Mouse (Mus musculus): ENCODE results near the gene Rps6ka4. TPM values are rescaled to one million over a fixed set of nuclear protein-coding genes. Genes with fewer than 3 reads are reported as not detected.
A peak's percentile ranks its signal among the peaks of the same experiment; 100 is the strongest.

Gene Rps6ka4
- polyA plus RNA-seq, 1 experiment from 2014 or later = 24.2 TPM

DNA sequence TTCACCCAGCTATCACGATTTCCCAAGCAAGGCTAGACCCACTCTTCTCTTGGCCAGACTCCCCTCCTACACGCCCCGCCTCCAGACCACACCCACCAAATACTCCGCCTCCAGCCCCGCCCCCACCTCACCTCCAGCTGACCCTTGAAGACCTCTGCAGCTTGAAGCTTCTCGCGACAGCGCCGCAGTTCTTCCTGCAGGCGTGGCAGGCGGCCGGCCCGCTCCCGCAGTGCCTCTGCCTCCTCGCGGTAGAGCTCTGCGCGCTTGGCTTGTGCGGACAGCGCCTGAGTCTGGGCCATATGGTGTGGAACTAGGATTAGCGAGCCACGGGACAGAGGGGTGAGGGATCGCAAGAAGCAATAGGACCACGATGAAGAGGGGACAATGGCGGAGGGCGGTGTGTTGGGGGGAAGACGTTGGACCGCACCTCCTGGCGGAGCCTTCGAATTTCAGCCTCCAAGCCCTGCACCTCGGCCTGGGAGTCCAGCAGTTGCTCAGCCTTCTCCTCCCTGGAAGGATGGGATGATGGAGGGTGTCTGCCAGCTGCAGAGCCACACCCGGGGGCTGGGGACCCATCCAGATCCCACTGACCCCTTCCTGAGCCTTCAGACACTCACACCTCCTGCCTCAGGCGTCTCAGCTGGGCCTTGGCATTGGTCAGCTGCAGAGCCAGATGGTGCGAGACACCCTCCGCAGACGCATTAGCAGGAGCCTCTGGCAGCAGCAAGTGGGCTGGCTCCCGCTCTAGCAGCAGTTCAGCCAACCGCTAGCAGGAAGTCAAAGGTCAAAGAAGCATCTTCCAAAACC is 15.0 kb upstream of the Rps6ka4 start:
- H3K9ac ChIP-seq (replicated peaks; ENCODE audit: low read depth, low read length) = no peak overlapping the region
- ATAC-seq (ENCODE audit: insufficient number of reproducible peaks, insufficient read depth, low FRiP score, low read depth) = peak; percentile 47
- WGBS = 8% methylated on average over 38 of the region's 38 CpGs

DNA sequence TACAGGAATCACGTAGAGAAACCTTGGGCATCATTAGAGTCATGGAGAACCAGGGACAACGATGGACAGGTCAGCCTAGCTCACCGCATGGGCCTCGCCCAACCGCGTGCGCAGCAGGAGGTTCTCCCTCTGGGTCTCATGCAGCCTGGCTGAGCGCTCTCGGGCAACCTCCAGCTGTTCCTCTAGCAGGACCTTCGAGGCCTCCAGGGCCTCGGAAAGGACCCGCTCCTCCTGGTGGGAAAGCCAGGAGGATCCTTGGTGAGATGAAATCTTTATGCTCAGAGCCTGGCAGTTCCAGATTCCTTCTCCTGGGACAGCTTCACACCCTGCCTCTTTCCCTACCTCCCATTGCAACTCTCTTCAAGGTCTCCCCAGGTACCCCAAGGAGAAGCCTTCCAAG is 14.2 kb upstream of the Rps6ka4 start:
- no peak overlapping the region for H3K9ac ChIP-seq (replicated peaks; ENCODE audit: low read depth, low read length)
- no peaks in the 10 kb centered on the region for H3K9me3 ChIP-seq (ENCODE audit: control insufficient read depth, low read depth, low read length)
- peak overlapping the region; percentile 39; the same call in 1 of the 2 replicates for H3K4me2 ChIP-seq (replicated peaks; ENCODE audit: low read depth, low read length)
- no peaks in the 10 kb centered on the region for H3K36me3 ChIP-seq (ENCODE audit: control insufficient read depth, insufficient read depth, low read length)
- H3K4me1 ChIP-seq (ENCODE audit: control insufficient read depth, insufficient read depth, low read length) = 0 out of 2 replicates have a peak, but pooled peaks cover 9% of the 10 kb centered on the region
- H3K27me3 ChIP-seq (ENCODE audit: control insufficient read depth, insufficient read depth, low read length) = 0 out of 2 replicates have a peak, but pooled peaks cover 2% of the 10 kb centered on the region
- WGBS = 86% methylated on average over 12 of the region's 12 CpGs
- H3K4me3 ChIP-seq (ENCODE audit: low read depth, low read length) = no peak overlapping the region
- no peak for ATAC-seq (ENCODE audit: insufficient number of reproducible peaks, insufficient read depth, low FRiP score, low read depth)
- H3K27ac ChIP-seq (ENCODE audit: low read length) = no peak overlapping the region

More for the DNA sequence above, 15.0 kb upstream of the Rps6ka4 start:
- H3K4me2 ChIP-seq (replicated peaks; ENCODE audit: low read depth, low read length) = peak overlapping the region; percentile 39
- no peak overlapping the region for H3K27ac ChIP-seq (ENCODE audit: low read length)
- H3K4me1 ChIP-seq (ENCODE audit: control insufficient read depth, insufficient read depth, low read length) = 0 out of 2 replicates have a peak, but pooled peaks cover 9% of the 10 kb centered on the region
- no peak overlapping the region for H3K4me3 ChIP-seq (ENCODE audit: low read depth, low read length)
- H3K27me3 ChIP-seq (ENCODE audit: control insufficient read depth, insufficient read depth, low read length) = no peaks in the 10 kb centered on the region
- no peaks in the 10 kb centered on the region for H3K36me3 ChIP-seq (ENCODE audit: control insufficient read depth, insufficient read depth, low read length)
- H3K9me3 ChIP-seq (ENCODE audit: control insufficient read depth, low read depth, low read length) = no peaks in the 10 kb centered on the region

DNA sequence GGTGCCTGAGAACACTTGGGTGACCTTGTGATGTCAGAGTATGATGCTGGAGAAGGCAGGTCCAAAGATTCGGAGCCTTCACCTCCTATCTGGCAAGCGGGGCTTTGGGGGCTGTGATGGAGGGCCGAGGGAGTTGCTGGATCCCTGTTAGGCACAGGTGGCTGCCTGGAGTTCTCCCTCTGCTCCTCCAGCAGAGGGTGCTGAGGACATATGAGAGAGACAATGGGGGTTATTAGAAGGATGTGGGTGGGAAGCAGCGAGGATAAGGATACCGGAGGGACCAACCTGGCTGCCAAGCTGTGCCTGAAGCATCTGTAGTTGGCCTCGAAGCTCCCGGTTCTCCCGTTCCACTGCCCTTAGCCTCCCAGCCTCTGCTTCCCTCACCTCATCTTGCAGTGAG is 13.5 kb upstream of the Rps6ka4 start:
- 0 out of 2 replicates have a peak, but pooled peaks cover 9% of the 10 kb centered on the region for H3K4me1 ChIP-seq (ENCODE audit: control insufficient read depth, insufficient read depth, low read length)
- WGBS = 79% methylated on average over 8 of the region's 8 CpGs
- H3K9ac ChIP-seq (replicated peaks; ENCODE audit: low read depth, low read length) = no peak overlapping the region
- 0 out of 2 replicates have a peak, but pooled peaks cover 9% of the 10 kb centered on the region for H3K27me3 ChIP-seq (ENCODE audit: control insufficient read depth, insufficient read depth, low read length)
- ATAC-seq (ENCODE audit: insufficient number of reproducible peaks, insufficient read depth, low FRiP score, low read depth) = no peak
- no peak overlapping the region for H3K4me2 ChIP-seq (replicated peaks; ENCODE audit: low read depth, low read length)
- no peaks in the 10 kb centered on the region for H3K9me3 ChIP-seq (ENCODE audit: control insufficient read depth, low read depth, low read length)
- no peaks in the 10 kb centered on the region for H3K36me3 ChIP-seq (ENCODE audit: control insufficient read depth, insufficient read depth, low read length)
- no peak overlapping the region for H3K4me3 ChIP-seq (ENCODE audit: low read depth, low read length)
- H3K27ac ChIP-seq (ENCODE audit: low read length) = no peak overlapping the region

- H3K36me3 ChIP-seq (ENCODE audit: control insufficient read depth, insufficient read depth, low read length) = no peaks in the 10 kb centered on the region
- H3K9ac ChIP-seq (replicated peaks; ENCODE audit: low read depth, low read length) = no peak overlapping the region
- peaks cover 11% of the 10 kb centered on the region; the same call in 1 of the 2 replicates for H3K4me1 ChIP-seq (ENCODE audit: control insufficient read depth, insufficient read depth, low read length)
- H3K4me2 ChIP-seq (replicated peaks; ENCODE audit: low read depth, low read length) = no peak overlapping the region
- no peak for ATAC-seq (ENCODE audit: insufficient number of reproducible peaks, insufficient read depth, low FRiP score, low read depth)
- H3K27ac ChIP-seq (ENCODE audit: low read length) = no peak overlapping the region
- H3K4me3 ChIP-seq (ENCODE audit: low read depth, low read length) = no peak overlapping the region
- WGBS = 79% methylated on average over 21 of the region's 21 CpGs
- no peaks in the 10 kb centered on the region for H3K9me3 ChIP-seq (ENCODE audit: control insufficient read depth, low read depth, low read length)
- H3K27me3 ChIP-seq (ENCODE audit: control insufficient read depth, insufficient read depth, low read length) = peaks cover 13% of the 10 kb centered on the region; the same call in 1 of the 2 replicates
These were observed 12.2 kb upstream of the Rps6ka4 start for GRCm38 (mm10) chr19:6852393-6853305.

- 93% methylated on average over 3 of the region's 3 CpGs for WGBS
- H3K27me3 ChIP-seq (ENCODE audit: control insufficient read depth, insufficient read depth, low read length) = peaks cover 25% of the 10 kb centered on the region
These were observed 11.1 kb upstream of the Rps6ka4 start for GRCm38 (mm10) chr19:6851497-6851896.

GRCm38 (mm10) chr19:6849506-6850068 is 9.2 kb upstream of the Rps6ka4 start:
- no peak overlapping the region for H3K4me2 ChIP-seq (replicated peaks; ENCODE audit: low read depth, low read length)
- no peaks in the 10 kb centered on the region for H3K36me3 ChIP-seq (ENCODE audit: control insufficient read depth, insufficient read depth, low read length)
- H3K9ac ChIP-seq (replicated peaks; ENCODE audit: low read depth, low read length) = no peak overlapping the region
- no peak for ATAC-seq (ENCODE audit: insufficient number of reproducible peaks, insufficient read depth, low FRiP score, low read depth)
- H3K27me3 ChIP-seq (ENCODE audit: control insufficient read depth, insufficient read depth, low read length) = peaks cover 28% of the 10 kb centered on the region
- no peak overlapping the region for H3K4me3 ChIP-seq (ENCODE audit: low read depth, low read length)
- no peak overlapping the region for H3K27ac ChIP-seq (ENCODE audit: low read length)
- WGBS = 78% methylated on average over 23 of the region's 23 CpGs
- peaks cover 2% of the 10 kb centered on the region; the same call in 1 of the 2 replicates for H3K4me1 ChIP-seq (ENCODE audit: control insufficient read depth, insufficient read depth, low read length)
- H3K9me3 ChIP-seq (ENCODE audit: control insufficient read depth, low read depth, low read length) = no peaks in the 10 kb centered on the region

More at GRCm38 (mm10) chr19:6851497-6851896, 11.1 kb upstream of the Rps6ka4 start:
- Histone ChIP-seq H3K4me3 (ENCODE audit: low read depth, low read length) (no peak overlapping the region), H3K9me3 (ENCODE audit: control insufficient read depth, low read depth, low read length) (no peaks in the 10 kb centered on the region), H3K36me3 (ENCODE audit: control insufficient read depth, insufficient read depth, low read length) (no peaks in the 10 kb centered on the region), H3K4me1 (ENCODE audit: control insufficient read depth, insufficient read depth, low read length) (peaks cover 11% of the 10 kb centered on the region; the same call in 1 of the 2 replicates), H3K9ac (replicated peaks; ENCODE audit: low read depth, low read length) (no peak overlapping the region), H3K4me2 (replicated peaks; ENCODE audit: low read depth, low read length) (no peak overlapping the region), H3K27ac (ENCODE audit: low read length) (no peak overlapping the region)
- ATAC-seq (ENCODE audit: insufficient number of reproducible peaks, insufficient read depth, low FRiP score, low read depth) = no peak

GRCm38 (mm10) chr19:6847841-6848517 is 7.5 kb upstream of the Rps6ka4 start:
- ATAC-seq (ENCODE audit: insufficient number of reproducible peaks, insufficient read depth, low FRiP score, low read depth) = no peak
- Histone ChIP-seq H3K4me1 (ENCODE audit: control insufficient read depth, insufficient read depth, low read length) (peaks cover 2% of the 10 kb centered on the region; the same call in 1 of the 2 replicates), H3K4me2 (replicated peaks; ENCODE audit: low read depth, low read length) (peak overlapping the region; percentile 40), H3K27me3 (ENCODE audit: control insufficient read depth, insufficient read depth, low read length) (peaks cover 28% of the 10 kb centered on the region), H3K27ac (ENCODE audit: low read length) (no peak overlapping the region), H3K4me3 (ENCODE audit: low read depth, low read length) (peak overlapping the region; percentile 9), H3K9me3 (ENCODE audit: control insufficient read depth, low read depth, low read length) (no peaks in the 10 kb centered on the region), H3K36me3 (ENCODE audit: control insufficient read depth, insufficient read depth, low read length) (no peaks in the 10 kb centered on the region), H3K9ac (replicated peaks; ENCODE audit: low read depth, low read length) (no peak overlapping the region)
- WGBS = 5% methylated on average over 31 of the region's 31 CpGs
